Mouse (Mus musculus): Measurements from ENCODE around the gene Zfp566. TPM values are rescaled to one million over a fixed set of nuclear protein-coding genes. Genes with fewer than 3 reads are reported as not detected.

The Zfp566 gene
- polyA plus RNA-seq, 1 experiment from 2014 or later = 15.0 TPM

- DNase-seq (ENCODE audit: low spot score) (peak; percentile 31), ATAC-seq (ENCODE audit: low FRiP score) (no peak)
- peak overlapping the region; percentile 88 for H3K4me2 ChIP-seq (replicated peaks)
- no peaks in the 10 kb centered on the region for H3K27me3 ChIP-seq (ENCODE audit: control insufficient read depth, insufficient read depth, low read length)
- H3K9ac ChIP-seq = peak overlapping the region; percentile 82
- no peaks in the 10 kb centered on the region for H3K9me3 ChIP-seq (ENCODE audit: control insufficient read depth, low read length)
- peaks cover 23% of the 10 kb centered on the region for H3K4me1 ChIP-seq (replicated peaks; ENCODE audit: control insufficient read depth, insufficient read depth, low read length)
- 4% methylated on average over 5 of the region's 5 CpGs for WGBS
- H3K36me3 ChIP-seq (replicated peaks; ENCODE audit: control insufficient read depth, insufficient read depth) = peaks cover 14% of the 10 kb centered on the region
- H3K4me3 ChIP-seq (replicated peaks; ENCODE audit: low read length) = peak overlapping the region; percentile 63
- H3K27ac ChIP-seq = peak overlapping the region; percentile 98
Observed at GRCm38 (mm10) chr7:30095551-30096125, 5.3 kb upstream of the Zfp566 start.

GRCm38 (mm10) chr7:30094646-30095429, 4.5 kb upstream of the Zfp566 start, which contains the start of gene Zfp260:
Gene Zfp260, plus strand, starts transcription at chr7:30094777.
- no peaks in the 10 kb centered on the region for H3K9me3 ChIP-seq (ENCODE audit: control insufficient read depth, low read length)
- peak within 1 kb of the TSS; percentile 88 for H3K4me2 ChIP-seq (replicated peaks)
- WGBS = under 1% methylated on average over 26 of the region's 26 CpGs
- H3K4me3 ChIP-seq (replicated peaks; ENCODE audit: low read length) = peak within 1 kb of the TSS; percentile 63
- H3K9ac ChIP-seq = peak within 1 kb of the TSS; percentile 82
- H3K4me1 ChIP-seq (replicated peaks; ENCODE audit: control insufficient read depth, insufficient read depth, low read length) = peaks cover 23% of the 10 kb centered on the region
- peak within 1 kb of the TSS; percentile 98 for H3K27ac ChIP-seq
- ATAC-seq (ENCODE audit: low FRiP score) (peak; percentile 81), DNase-seq (ENCODE audit: low spot score) (peak; percentile 94)
- H3K27me3 ChIP-seq (ENCODE audit: control insufficient read depth, insufficient read depth, low read length) = no peaks in the 10 kb centered on the region
- H3K36me3 ChIP-seq (replicated peaks; ENCODE audit: control insufficient read depth, insufficient read depth) = peaks cover 6% of the 10 kb centered on the region

GRCm38 (mm10) chr7:30093918-30094415, 3.6 kb upstream of the Zfp566 start:
- peak overlapping the region; percentile 88 for H3K4me2 ChIP-seq (replicated peaks)
- DNase-seq (ENCODE audit: low spot score) = no peak
- WGBS = 75% methylated on average over 6 of the region's 6 CpGs
- no peaks in the 10 kb centered on the region for H3K36me3 ChIP-seq (replicated peaks; ENCODE audit: control insufficient read depth, insufficient read depth)
- 0 out of 2 replicates have a peak overlapping the region, but pooled peaks have one; percentile 26 for H3K9ac ChIP-seq
- ATAC-seq (ENCODE audit: low FRiP score) = no peak
- H3K27me3 ChIP-seq (ENCODE audit: control insufficient read depth, insufficient read depth, low read length) = no peaks in the 10 kb centered on the region
- no peaks in the 10 kb centered on the region for H3K9me3 ChIP-seq (ENCODE audit: control insufficient read depth, low read length)
- H3K27ac ChIP-seq = 0 out of 2 replicates have a peak overlapping the region, but pooled peaks have one; percentile 98
- H3K4me1 ChIP-seq (replicated peaks; ENCODE audit: control insufficient read depth, insufficient read depth, low read length) = peaks cover 29% of the 10 kb centered on the region
- H3K4me3 ChIP-seq (replicated peaks; ENCODE audit: low read length) = peak overlapping the region; percentile 63

- no peak overlapping the region for H3K4me2 ChIP-seq (replicated peaks)
- DNase-seq (ENCODE audit: low spot score) = no peak
- 79% methylated on average over 9 of the region's 9 CpGs for WGBS
- no peak overlapping the region for H3K27ac ChIP-seq
- peaks cover 38% of the 10 kb centered on the region for H3K4me1 ChIP-seq (replicated peaks; ENCODE audit: control insufficient read depth, insufficient read depth, low read length)
- no peaks in the 10 kb centered on the region for H3K36me3 ChIP-seq (replicated peaks; ENCODE audit: control insufficient read depth, insufficient read depth)
- ATAC-seq (ENCODE audit: low FRiP score) = no peak
- H3K9me3 ChIP-seq (ENCODE audit: control insufficient read depth, low read length) = no peaks in the 10 kb centered on the region
- H3K9ac ChIP-seq = no peak overlapping the region
- H3K4me3 ChIP-seq (replicated peaks; ENCODE audit: low read length) = no peak overlapping the region
- H3K27me3 ChIP-seq (ENCODE audit: control insufficient read depth, insufficient read depth, low read length) = no peaks in the 10 kb centered on the region
Observed at GRCm38 (mm10) chr7:30092666-30093065, 2.3 kb upstream of the Zfp566 start.

GRCm38 (mm10) chr7:30090970-30091585, 751 bp upstream of the Zfp566 start:
- no peak for ATAC-seq (ENCODE audit: low FRiP score)

GRCm38 (mm10) chr7:30089405-30089804, 922 bp downstream of the Zfp566 start:
- Histone ChIP-seq H3K9ac (peak overlapping the region; percentile 67), H3K27me3 (ENCODE audit: control insufficient read depth, insufficient read depth, low read length) (no peaks in the 10 kb centered on the region), H3K27ac (no peak overlapping the region), H3K4me3 (replicated peaks; ENCODE audit: low read length) (peak overlapping the region; percentile 58), H3K36me3 (replicated peaks; ENCODE audit: control insufficient read depth, insufficient read depth) (peaks cover 25% of the 10 kb centered on the region), H3K4me2 (replicated peaks) (peak overlapping the region; percentile 67), H3K9me3 (ENCODE audit: control insufficient read depth, low read length) (no peaks in the 10 kb centered on the region), H3K4me1 (replicated peaks; ENCODE audit: control insufficient read depth, insufficient read depth, low read length) (peaks cover 25% of the 10 kb centered on the region)
- WGBS = 17% methylated on average over 6 of the region's 6 CpGs
- ATAC-seq (ENCODE audit: low FRiP score) (no peak), DNase-seq (ENCODE audit: low spot score) (no peak)

More at GRCm38 (mm10) chr7:30090970-30091585, 751 bp upstream of the Zfp566 start:
- H3K4me3 ChIP-seq (replicated peaks; ENCODE audit: low read length) = peak overlapping the region; percentile 58
- H3K9ac ChIP-seq = peak overlapping the region; percentile 67
- H3K4me1 ChIP-seq (replicated peaks; ENCODE audit: control insufficient read depth, insufficient read depth, low read length) = peaks cover 29% of the 10 kb centered on the region
- WGBS = 7% methylated on average over 9 of the region's 9 CpGs
- H3K36me3 ChIP-seq (replicated peaks; ENCODE audit: control insufficient read depth, insufficient read depth) = peaks cover 9% of the 10 kb centered on the region
- H3K9me3 ChIP-seq (ENCODE audit: control insufficient read depth, low read length) = no peaks in the 10 kb centered on the region
- peak; percentile 65 for DNase-seq (ENCODE audit: low spot score)
- peak overlapping the region; percentile 80 for H3K27ac ChIP-seq
- peak overlapping the region; percentile 67 for H3K4me2 ChIP-seq (replicated peaks)
- no peaks in the 10 kb centered on the region for H3K27me3 ChIP-seq (ENCODE audit: control insufficient read depth, insufficient read depth, low read length)

- DNase-seq (ENCODE audit: low spot score) (no peak), ATAC-seq (ENCODE audit: low FRiP score) (no peak)
- peaks cover 20% of the 10 kb centered on the region for H3K4me1 ChIP-seq (replicated peaks; ENCODE audit: control insufficient read depth, insufficient read depth, low read length)
- no peaks in the 10 kb centered on the region for H3K27me3 ChIP-seq (ENCODE audit: control insufficient read depth, insufficient read depth, low read length)
- H3K36me3 ChIP-seq (replicated peaks; ENCODE audit: control insufficient read depth, insufficient read depth) = peaks cover 51% of the 10 kb centered on the region
- H3K4me3 ChIP-seq (replicated peaks; ENCODE audit: low read length) = no peak overlapping the region
- no peak overlapping the region for H3K27ac ChIP-seq
- H3K9me3 ChIP-seq (ENCODE audit: control insufficient read depth, low read length) = no peaks in the 10 kb centered on the region
- no peak overlapping the region for H3K9ac ChIP-seq
- WGBS = 94% methylated on average over 9 of the region's 9 CpGs
- H3K4me2 ChIP-seq (replicated peaks) = no peak overlapping the region
Observed at GRCm38 (mm10) chr7:30086524-30086923, 3.8 kb downstream of the Zfp566 start.

- WGBS = under 1% methylated on average over 50 of the region's 50 CpGs
- Histone ChIP-seq H3K9me3 (ENCODE audit: control insufficient read depth, low read length) (no peaks in the 10 kb centered on the region), H3K36me3 (replicated peaks; ENCODE audit: control insufficient read depth, insufficient read depth) (peaks cover 26% of the 10 kb centered on the region), H3K27ac (peak within 1 kb of the TSS; percentile 73), H3K4me1 (replicated peaks; ENCODE audit: control insufficient read depth, insufficient read depth, low read length) (peaks cover 4% of the 10 kb centered on the region), H3K4me2 (replicated peaks) (peak within 1 kb of the TSS; percentile 93), H3K27me3 (ENCODE audit: control insufficient read depth, insufficient read depth, low read length) (no peaks in the 10 kb centered on the region), H3K4me3 (replicated peaks; ENCODE audit: low read length) (peak within 1 kb of the TSS; percentile 62), H3K9ac (peak within 1 kb of the TSS; percentile 71)
- DNase-seq (ENCODE audit: low spot score) (peak; percentile 88), ATAC-seq (ENCODE audit: low FRiP score) (peak; percentile 91)
Observed at GRCm38 (mm10) chr7:30072146-30073028, 17.9 kb downstream of the Zfp566 start, which contains the start of gene Zfp82. Gene Zfp82, minus strand, starts transcription at chr7:30072900.

Data from hindbrain, embryonic 14.5 days (tissue).